Mouse (Mus musculus): ENCODE data around the gene Atoh8. TPM values are rescaled to one million over a fixed set of nuclear protein-coding genes. Genes with fewer than 3 reads are reported as not detected.

The Atoh8 gene
- polyA plus RNA-seq, 2 experiments = 0.48 to 0.53 TPM

- ATAC-seq (ENCODE audit: insufficient read depth) (no peak), DNase-seq (ENCODE audit: low read depth in 3 of 3, low spot score in 3 of 3) (no peak)
- no peak for TF ChIP-seq EP300 (IDR thresholded peaks at IDR 0.05; ENCODE audit: low read depth)
- no peak for TF ChIP-seq CTCF (IDR thresholded peaks at IDR 0.05; ENCODE audit: low read depth)
- Histone ChIP-seq H3K9ac (replicated peaks) (no peak overlapping the region), H3K27ac (no peak overlapping the region), H3K4me2 (ENCODE audit: low read depth) (no peak overlapping the region), H3K36me3 (replicated peaks; ENCODE audit: control insufficient read depth, insufficient read depth, low read depth) (no peaks in the 10 kb centered on the region), H3K27me3 (ENCODE audit: control insufficient read depth, insufficient read depth, low read length) (peaks cover 17% of the 10 kb centered on the region), H3K9me3 (ENCODE audit: control insufficient read depth, low read length) (no peaks in the 10 kb centered on the region), H3K4me1 (replicated peaks; ENCODE audit: control insufficient read depth in 2 of 2, insufficient read depth in 2 of 2, low read length in 1 of 2) (no peaks in the 10 kb centered on the region), H3K4me3 (ENCODE audit: insufficient read depth in 1 of 2, low read depth in 2 of 2, low read length in 2 of 2) (no peak overlapping the region)
- WGBS (ENCODE audit: insufficient replicate concordance) = 20% methylated on average over 6 of the region's 6 CpGs
Measured at GRCm38 (mm10) chr6:72190120-72190519, 45.3 kb downstream of the Atoh8 start.

- DNase-seq (ENCODE audit: low read depth in 3 of 3, low spot score in 3 of 3) (no peak), ATAC-seq (ENCODE audit: insufficient read depth) (no peak)
- Histone ChIP-seq H3K4me1 (replicated peaks; ENCODE audit: control insufficient read depth in 2 of 2, insufficient read depth in 2 of 2, low read length in 1 of 2) (no peaks in the 10 kb centered on the region), H3K9ac (replicated peaks) (no peak overlapping the region), H3K4me2 (ENCODE audit: low read depth) (no peak overlapping the region), H3K27me3 (ENCODE audit: control insufficient read depth, insufficient read depth, low read length) (peaks cover 17% of the 10 kb centered on the region), H3K27ac (no peak overlapping the region), H3K9me3 (ENCODE audit: control insufficient read depth, low read length) (no peaks in the 10 kb centered on the region), H3K4me3 (ENCODE audit: insufficient read depth in 1 of 2, low read depth in 2 of 2, low read length in 2 of 2) (no peak overlapping the region), H3K36me3 (replicated peaks; ENCODE audit: control insufficient read depth, insufficient read depth, low read depth) (no peaks in the 10 kb centered on the region)
- no peak for TF ChIP-seq CTCF (IDR thresholded peaks at IDR 0.05; ENCODE audit: low read depth)
- TF ChIP-seq EP300 (IDR thresholded peaks at IDR 0.05; ENCODE audit: low read depth) = no peak
- WGBS (ENCODE audit: insufficient replicate concordance) = 10% methylated on average over 29 of the region's 29 CpGs
Measured at GRCm38 (mm10) chr6:72189061-72189863, 46.1 kb downstream of the Atoh8 start.

GRCm38 (mm10) chr6:72186809-72187208 is 48.6 kb downstream of the Atoh8 start:
- H3K4me1 ChIP-seq (replicated peaks; ENCODE audit: control insufficient read depth in 2 of 2, insufficient read depth in 2 of 2, low read length in 1 of 2) = no peaks in the 10 kb centered on the region
- H3K27me3 ChIP-seq (ENCODE audit: control insufficient read depth, insufficient read depth, low read length) = peaks cover 17% of the 10 kb centered on the region
- H3K27ac ChIP-seq = no peak overlapping the region
- TF ChIP-seq CTCF (IDR thresholded peaks at IDR 0.05; ENCODE audit: low read depth) = no peak
- no peak for TF ChIP-seq EP300 (IDR thresholded peaks at IDR 0.05; ENCODE audit: low read depth)
- H3K9me3 ChIP-seq (ENCODE audit: control insufficient read depth, low read length) = no peaks in the 10 kb centered on the region
- DNase-seq (ENCODE audit: low read depth in 3 of 3, low spot score in 3 of 3) = no peak
- H3K9ac ChIP-seq (replicated peaks) = no peak overlapping the region
- H3K4me3 ChIP-seq (ENCODE audit: insufficient read depth in 1 of 2, low read depth in 2 of 2, low read length in 2 of 2) = no peak overlapping the region
- H3K36me3 ChIP-seq (replicated peaks; ENCODE audit: control insufficient read depth, insufficient read depth, low read depth) = no peaks in the 10 kb centered on the region
- no peak overlapping the region for H3K4me2 ChIP-seq (ENCODE audit: low read depth)
- no peak for ATAC-seq (ENCODE audit: insufficient read depth)
- WGBS (ENCODE audit: insufficient replicate concordance) = 60% methylated on average over 6 of the region's 6 CpGs

- Histone ChIP-seq H3K27me3 (ENCODE audit: control insufficient read depth, insufficient read depth, low read length) (peaks cover 17% of the 10 kb centered on the region), H3K4me3 (ENCODE audit: insufficient read depth in 1 of 2, low read depth in 2 of 2, low read length in 2 of 2) (no peak overlapping the region), H3K4me2 (ENCODE audit: low read depth) (no peak overlapping the region), H3K4me1 (replicated peaks; ENCODE audit: control insufficient read depth in 2 of 2, insufficient read depth in 2 of 2, low read length in 1 of 2) (no peaks in the 10 kb centered on the region), H3K27ac (no peak overlapping the region), H3K9ac (replicated peaks) (no peak overlapping the region), H3K9me3 (ENCODE audit: control insufficient read depth, low read length) (no peaks in the 10 kb centered on the region), H3K36me3 (replicated peaks; ENCODE audit: control insufficient read depth, insufficient read depth, low read depth) (no peaks in the 10 kb centered on the region)
- ATAC-seq (ENCODE audit: insufficient read depth) = no peak
- 3% methylated on average over 6 of the region's 6 CpGs for WGBS (ENCODE audit: insufficient replicate concordance)
- peak; percentile 26 to 30 (median 27) for DNase-seq (ENCODE audit: low read depth in 3 of 3, low spot score in 3 of 3)
- TF ChIP-seq EP300 (IDR thresholded peaks at IDR 0.05; ENCODE audit: low read depth) = no peak
- peak; percentile 98 for TF ChIP-seq CTCF (IDR thresholded peaks at IDR 0.05; ENCODE audit: low read depth)
Measured at GRCm38 (mm10) chr6:72185893-72186490, 49.4 kb downstream of the Atoh8 start.

- H3K27ac ChIP-seq = no peak overlapping the region
Measured at GRCm38 (mm10) chr6:72184576-72184975, 50.8 kb downstream of the Atoh8 start.

More at GRCm38 (mm10) chr6:72184576-72184975, 50.8 kb downstream of the Atoh8 start:
- Histone ChIP-seq H3K4me2 (ENCODE audit: low read depth) (no peak overlapping the region), H3K4me3 (ENCODE audit: insufficient read depth in 1 of 2, low read depth in 2 of 2, low read length in 2 of 2) (no peak overlapping the region), H3K4me1 (replicated peaks; ENCODE audit: control insufficient read depth in 2 of 2, insufficient read depth in 2 of 2, low read length in 1 of 2) (no peaks in the 10 kb centered on the region), H3K9me3 (ENCODE audit: control insufficient read depth, low read length) (no peaks in the 10 kb centered on the region), H3K36me3 (replicated peaks; ENCODE audit: control insufficient read depth, insufficient read depth, low read depth) (no peaks in the 10 kb centered on the region), H3K9ac (replicated peaks) (no peak overlapping the region), H3K27me3 (ENCODE audit: control insufficient read depth, insufficient read depth, low read length) (peaks cover 12% of the 10 kb centered on the region)
- 68% methylated on average over 5 of the region's 5 CpGs for WGBS (ENCODE audit: insufficient replicate concordance)
- no peak for ATAC-seq (ENCODE audit: insufficient read depth)
- DNase-seq (ENCODE audit: low read depth in 3 of 3, low spot score in 3 of 3) = no peak
- no peak for TF ChIP-seq CTCF (IDR thresholded peaks at IDR 0.05; ENCODE audit: low read depth)
- TF ChIP-seq EP300 (IDR thresholded peaks at IDR 0.05; ENCODE audit: low read depth) = no peak

Data from liver, embryonic 14.5 days (tissue).